Mouse (Mus musculus) thymus, adult 18-20 months (tissue): ENCODE data around the gene Shisal1.
A peak's percentile ranks its signal among the peaks of the same experiment; 100 is the strongest.

Experiments used
- DNase-seq, 2 experiments: peaks; one replicate each; pipeline ENCODE4 v3.0.0; 2022; ENCODE audit warnings: mixed read lengths in 2 of 2

Gene Shisal1

GRCm38 (mm10) chr15:84446997-84447396 is at the start of gene Shisal1:
Shisal1 (minus strand) TSS chr15:84447097.
- no peak for DNase-seq

- no peak for DNase-seq
These were observed 43.6 kb upstream of the Shisal1 start for GRCm38 (mm10) chr15:84490486-84490885.

GRCm38 (mm10) chr15:84484255-84484654 is 37.4 kb upstream of the Shisal1 start:
- DNase-seq = no peak

- DNase-seq = no peak
These were observed 36.7 kb upstream of the Shisal1 start for GRCm38 (mm10) chr15:84483622-84484021.

- DNase-seq = no peak
These were observed 34.5 kb upstream of the Shisal1 start for GRCm38 (mm10) chr15:84481259-84481877.

- DNase-seq = no peak
These were observed 22.5 kb upstream of the Shisal1 start for GRCm38 (mm10) chr15:84469391-84469790.

GRCm38 (mm10) chr15:84467761-84468160 is 20.9 kb upstream of the Shisal1 start:
- DNase-seq = no peak

GRCm38 (mm10) chr15:84466458-84467267 is 19.8 kb upstream of the Shisal1 start:
- no peak for DNase-seq

GRCm38 (mm10) chr15:84461429-84461828 is 14.5 kb upstream of the Shisal1 start:
- DNase-seq = no peak

- DNase-seq = no peak
These were observed 12.1 kb upstream of the Shisal1 start for GRCm38 (mm10) chr15:84458983-84459382.

GRCm38 (mm10) chr15:84455286-84455685 is 8.4 kb upstream of the Shisal1 start:
- DNase-seq = no peak

GRCm38 (mm10) chr15:84453091-84453490 is 6.2 kb upstream of the Shisal1 start:
- no peak for DNase-seq

GRCm38 (mm10) chr15:84450441-84451183 is 3.7 kb upstream of the Shisal1 start:
- DNase-seq = peak in 1 of 2 experiments; percentile 6

GRCm38 (mm10) chr15:84445812-84446716 is 833 bp downstream of the Shisal1 start:
- DNase-seq = no peak

- no peak for DNase-seq
These were observed 2.7 kb downstream of the Shisal1 start for GRCm38 (mm10) chr15:84444181-84444580.

GRCm38 (mm10) chr15:84443631-84444030 is 3.3 kb downstream of the Shisal1 start:
- no peak for DNase-seq

GRCm38 (mm10) chr15:84441682-84442315 is 5.1 kb downstream of the Shisal1 start:
- no peak for DNase-seq

GRCm38 (mm10) chr15:84440820-84441219 is 6.1 kb downstream of the Shisal1 start:
- no peak for DNase-seq

- no peak for DNase-seq
These were observed 13.2 kb downstream of the Shisal1 start for GRCm38 (mm10) chr15:84433586-84434185.

GRCm38 (mm10) chr15:84430482-84430881 is 16.4 kb downstream of the Shisal1 start:
- no peak for DNase-seq

GRCm38 (mm10) chr15:84427624-84428023 is 19.3 kb downstream of the Shisal1 start:
- DNase-seq = no peak

- no peak for DNase-seq
These were observed 21.2 kb downstream of the Shisal1 start for GRCm38 (mm10) chr15:84425733-84426132.
